Mouse (Mus musculus): ENCODE results near the gene Gm5065.

Gene Gm5065

GRCm38 (mm10) chr7:5350237-5350636 lies at the start of gene Gm5065:
TSS of gene Gm5065 (plus strand) at chr7:5350537.
- no peak for DNase-seq (ENCODE audit: low read depth)

GRCm38 (mm10) chr7:5327511-5327910 lies 22.8 kb upstream of the Gm5065 start:
- no peak for DNase-seq (ENCODE audit: low read depth)

- DNase-seq (ENCODE audit: low read depth), result no peak
These were observed 598 bp downstream of the Gm5065 start, which contains the start of gene Nlrp2 for GRCm38 (mm10) chr7:5350935-5351334. TSS of gene Nlrp2 (minus strand) at chr7:5351035.

DNA sequence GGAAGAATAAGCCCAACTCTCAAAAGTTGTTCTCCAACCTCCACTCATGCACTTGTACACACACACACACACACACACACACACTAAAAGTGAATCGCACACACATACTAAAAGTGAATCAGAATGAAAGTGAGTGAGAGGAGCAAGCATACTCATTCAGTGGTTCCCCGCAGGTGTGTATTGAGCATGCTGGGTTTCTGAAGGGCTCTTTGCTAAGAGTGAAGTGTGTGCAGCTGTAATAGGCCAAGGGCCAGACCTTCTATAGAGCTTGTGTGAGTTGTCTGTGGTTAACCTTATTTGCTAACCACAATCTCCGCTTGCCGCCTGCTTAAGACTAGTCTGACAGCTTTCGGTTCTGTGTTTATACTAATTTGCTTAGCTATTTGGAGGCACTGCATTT lies 13.3 kb downstream of the Gm5065 start:
- peak; percentile 10 for DNase-seq (ENCODE audit: low read depth)

GRCm38 (mm10) chr7:5366724-5367123 lies 16.4 kb downstream of the Gm5065 start:
- no peak for DNase-seq (ENCODE audit: low read depth)

- DNase-seq (ENCODE audit: low read depth), result no peak
These were observed 55.9 kb downstream of the Gm5065 start for GRCm38 (mm10) chr7:5406201-5406600.
